Mouse (Mus musculus): ENCODE measurements at regions not wholly inside any gene's neighbourhood (a gene's known extent, or its start where the extent isn't known, plus 50 kb on each side); places are given as distances from the start of the nearest gene placed in this dataset.

DNA sequence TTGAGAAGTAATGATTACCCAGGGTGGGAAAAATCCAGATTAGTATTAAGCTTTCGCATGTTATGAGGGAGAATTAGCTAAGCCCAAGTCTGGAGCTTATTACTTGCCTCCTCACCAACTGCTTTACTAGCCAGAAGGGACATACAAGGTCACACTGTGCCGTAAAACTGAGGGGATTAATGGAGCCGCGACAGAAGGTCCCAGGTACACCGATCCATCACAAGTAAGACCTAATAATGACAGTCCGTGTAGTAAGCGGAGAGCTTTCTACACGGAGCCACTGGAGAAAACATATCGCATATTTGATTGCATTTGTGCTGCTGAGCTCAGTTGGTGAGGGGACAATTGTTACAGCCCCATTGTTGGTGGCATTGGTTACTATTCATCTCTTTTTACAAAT lies 133.1 kb upstream of the Sfrp2 start:
- in situ Hi-C loops (cut with MboI; ENCODE audit: low pct_unique_long_range_greater_than_20kb in 1 of 2, low sequenced_read_pairs in 2 of 2, unreplicated experiment in 1 of 2), result no loop called here

DNA sequence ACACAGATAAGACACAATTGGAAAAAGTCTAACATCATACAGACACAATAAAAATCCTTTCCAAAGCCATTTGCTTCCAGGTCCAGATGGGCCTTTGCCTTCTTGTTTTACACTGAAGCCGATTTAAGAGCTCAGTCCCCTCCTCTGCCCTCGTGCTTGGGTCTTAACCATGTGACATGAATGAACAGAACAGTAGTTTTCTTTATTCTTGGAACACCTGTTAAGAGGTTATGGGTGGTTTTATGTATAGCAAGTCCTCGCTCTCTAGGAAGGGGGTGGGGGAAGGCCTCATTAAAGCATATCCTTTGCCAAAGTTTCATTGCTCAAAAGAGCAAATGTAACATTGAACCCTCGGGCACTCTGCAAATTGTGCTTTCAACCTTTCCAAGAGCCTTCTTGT lies 125.7 kb upstream of the Sfrp2 start:
- in situ Hi-C loops (cut with MboI; ENCODE audit: low pct_unique_long_range_greater_than_20kb in 1 of 2, low sequenced_read_pairs in 2 of 2, unreplicated experiment in 1 of 2), result no loop called here

DNA sequence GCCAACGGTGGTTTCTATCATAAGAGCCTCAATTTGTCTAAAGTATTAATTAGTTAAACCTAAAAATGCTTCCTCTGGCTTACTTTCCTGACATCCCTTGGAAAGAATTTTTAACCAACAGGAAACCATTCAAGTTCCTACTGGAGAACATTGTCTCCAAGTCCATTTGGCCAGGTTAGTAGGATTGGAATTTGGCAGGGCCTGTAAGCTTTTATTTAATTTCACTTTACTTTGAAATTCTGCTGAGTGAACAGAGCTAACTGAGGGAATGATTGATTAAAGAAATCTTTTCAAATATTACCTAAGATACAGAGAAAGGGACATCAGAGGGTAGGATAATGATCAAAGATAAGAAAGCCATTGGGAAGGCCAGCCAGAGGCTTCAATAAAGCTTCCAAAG lies 102.4 kb upstream of the Sfrp2 start:
- in situ Hi-C loops (cut with MboI; ENCODE audit: low pct_unique_long_range_greater_than_20kb in 1 of 2, low sequenced_read_pairs in 2 of 2, unreplicated experiment in 1 of 2), result no loop called here

- in situ Hi-C loops (cut with MboI; ENCODE audit: low pct_unique_long_range_greater_than_20kb in 1 of 2, low sequenced_read_pairs in 2 of 2, unreplicated experiment in 1 of 2), result loop anchor here in 1 of 2 experiments (25.0 kb wide), 1 partner anchor 164 kb away; no protein-coding TSS in a partner anchor
These were observed 90.0 kb upstream of the Sfrp2 start for GRCm38 (mm10) chr3:83676147-83676546.

DNA sequence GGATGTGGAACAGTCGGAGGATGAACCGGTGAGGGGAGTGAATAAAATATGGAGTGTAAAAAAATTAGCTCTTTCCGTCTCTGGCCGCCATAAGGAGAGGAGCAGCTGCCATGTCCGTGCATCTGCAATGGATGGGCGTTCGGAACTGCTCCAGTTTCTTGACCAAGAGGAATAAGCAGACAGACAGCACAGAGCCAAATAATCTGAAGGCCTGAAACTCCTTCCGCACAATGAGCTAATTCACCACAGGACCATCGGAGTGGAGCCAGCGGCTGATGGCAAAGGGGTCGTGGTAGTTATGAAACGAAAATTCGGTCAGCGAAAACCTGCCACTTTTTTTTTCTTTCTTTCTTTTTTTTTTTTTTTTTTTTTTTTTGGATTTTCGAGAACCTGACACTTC lies 79.5 kb upstream of the Sfrp2 start:
- in situ Hi-C loops (cut with MboI; ENCODE audit: low pct_unique_long_range_greater_than_20kb in 1 of 2, low sequenced_read_pairs in 2 of 2, unreplicated experiment in 1 of 2), result loop anchor here in 1 of 2 experiments (25.0 kb wide), 1 partner anchor 174 kb away; no protein-coding TSS in a partner anchor

- in situ Hi-C loops (cut with MboI; ENCODE audit: low pct_unique_long_range_greater_than_20kb in 1 of 2, low sequenced_read_pairs in 2 of 2, unreplicated experiment in 1 of 2), result loop anchor here in 1 of 2 experiments (25.0 kb wide), 1 partner anchor 175 kb away; no protein-coding TSS in a partner anchor
These were observed 78.6 kb upstream of the Sfrp2 start for GRCm38 (mm10) chr3:83687503-83687902.

GRCm38 (mm10) chr3:83689068-83689976 lies 76.8 kb upstream of the Sfrp2 start:
- in situ Hi-C loops (cut with MboI; ENCODE audit: low pct_unique_long_range_greater_than_20kb in 1 of 2, low sequenced_read_pairs in 2 of 2, unreplicated experiment in 1 of 2), result loop anchor here in 1 of 2 experiments (25.0 kb wide), 1 partner anchor 177 kb away; no protein-coding TSS in a partner anchor

DNA sequence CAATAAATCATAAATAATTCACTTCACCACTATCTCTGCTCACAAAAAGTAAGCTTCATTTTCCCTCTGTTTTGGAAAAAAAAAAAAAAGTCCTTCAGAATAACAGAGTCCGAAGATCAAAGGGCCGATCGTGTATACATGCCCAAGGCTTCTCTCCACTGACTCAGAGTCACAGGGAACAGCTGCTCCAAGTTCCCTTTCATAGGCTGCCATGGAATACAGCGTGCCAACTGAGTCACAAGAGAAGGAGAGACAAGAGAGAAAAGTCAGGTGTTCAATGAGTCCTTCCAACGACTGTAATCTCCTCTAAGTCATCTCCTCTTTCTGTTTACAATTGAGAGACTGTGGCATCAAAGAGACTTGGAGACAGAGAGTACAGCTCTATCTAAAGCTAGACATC lies 71.6 kb upstream of the Sfrp2 start:
- in situ Hi-C loops (cut with MboI; ENCODE audit: low pct_unique_long_range_greater_than_20kb in 1 of 2, low sequenced_read_pairs in 2 of 2, unreplicated experiment in 1 of 2), result loop anchor here in 1 of 2 experiments (25.0 kb wide), 1 partner anchor 182 kb away; no protein-coding TSS in a partner anchor

GRCm38 (mm10) chr3:83699751-83700150 lies 66.4 kb upstream of the Sfrp2 start:
- in situ Hi-C loops (cut with MboI; ENCODE audit: low pct_unique_long_range_greater_than_20kb in 1 of 2, low sequenced_read_pairs in 2 of 2, unreplicated experiment in 1 of 2), result loop anchor here (10.0 to 25.0 kb wide), 3 partner anchors 187 to 395 kb away; no protein-coding TSS in a partner anchor

DNA sequence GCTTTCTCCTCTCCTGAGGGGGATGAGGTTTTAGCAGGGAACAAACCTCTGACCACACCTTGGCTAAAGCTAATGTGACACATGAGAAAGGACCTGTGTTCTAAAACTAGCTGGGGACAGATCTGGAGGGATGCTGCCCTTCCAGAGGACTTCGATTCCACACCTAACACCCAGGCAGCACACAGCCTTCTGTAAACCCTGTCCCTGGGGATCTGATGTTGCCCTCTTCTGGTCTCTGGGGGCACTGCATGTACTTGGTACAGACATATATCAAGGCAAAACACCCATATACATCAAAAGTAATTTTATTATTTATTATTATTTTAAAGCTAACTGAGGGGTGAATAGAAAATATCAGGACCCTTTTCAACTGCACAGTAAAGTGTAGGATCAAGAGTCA lies 65.0 kb upstream of the Sfrp2 start:
- in situ Hi-C loops (cut with MboI; ENCODE audit: low pct_unique_long_range_greater_than_20kb in 1 of 2, low sequenced_read_pairs in 2 of 2, unreplicated experiment in 1 of 2), result loop anchor here (10.0 kb wide), 2 partner anchors 196 to 396 kb away; no protein-coding TSS in a partner anchor

GRCm38 (mm10) chr3:83704559-83704958 lies 61.6 kb upstream of the Sfrp2 start:
- in situ Hi-C loops (cut with MboI; ENCODE audit: low pct_unique_long_range_greater_than_20kb in 1 of 2, low sequenced_read_pairs in 2 of 2, unreplicated experiment in 1 of 2), result loop anchor here (10.0 kb wide), 2 partner anchors 200 to 400 kb away; no protein-coding TSS in a partner anchor

DNA sequence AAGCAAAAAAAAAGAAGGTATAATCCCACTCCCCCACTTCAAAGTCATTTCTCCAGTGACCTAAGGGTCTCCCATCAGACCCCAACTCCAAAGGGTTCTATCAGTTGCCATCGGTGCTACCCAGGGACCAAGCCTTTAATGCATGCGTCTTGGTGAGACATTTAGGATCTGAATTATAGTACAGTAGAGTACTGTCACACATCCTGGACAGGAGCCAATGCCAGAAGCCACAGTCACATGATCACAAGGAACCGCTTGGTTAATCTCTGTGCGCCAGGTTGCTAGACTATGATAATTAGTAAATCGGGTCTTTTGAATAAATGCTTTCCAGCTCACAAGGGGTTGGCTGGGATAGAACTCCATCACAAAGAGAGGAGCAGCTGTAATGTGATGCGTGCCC lies 60.9 kb upstream of the Sfrp2 start:
- in situ Hi-C loops (cut with MboI; ENCODE audit: low pct_unique_long_range_greater_than_20kb in 1 of 2, low sequenced_read_pairs in 2 of 2, unreplicated experiment in 1 of 2), result loop anchor here (10.0 kb wide), 2 partner anchors 200 to 400 kb away; no protein-coding TSS in a partner anchor

DNA sequence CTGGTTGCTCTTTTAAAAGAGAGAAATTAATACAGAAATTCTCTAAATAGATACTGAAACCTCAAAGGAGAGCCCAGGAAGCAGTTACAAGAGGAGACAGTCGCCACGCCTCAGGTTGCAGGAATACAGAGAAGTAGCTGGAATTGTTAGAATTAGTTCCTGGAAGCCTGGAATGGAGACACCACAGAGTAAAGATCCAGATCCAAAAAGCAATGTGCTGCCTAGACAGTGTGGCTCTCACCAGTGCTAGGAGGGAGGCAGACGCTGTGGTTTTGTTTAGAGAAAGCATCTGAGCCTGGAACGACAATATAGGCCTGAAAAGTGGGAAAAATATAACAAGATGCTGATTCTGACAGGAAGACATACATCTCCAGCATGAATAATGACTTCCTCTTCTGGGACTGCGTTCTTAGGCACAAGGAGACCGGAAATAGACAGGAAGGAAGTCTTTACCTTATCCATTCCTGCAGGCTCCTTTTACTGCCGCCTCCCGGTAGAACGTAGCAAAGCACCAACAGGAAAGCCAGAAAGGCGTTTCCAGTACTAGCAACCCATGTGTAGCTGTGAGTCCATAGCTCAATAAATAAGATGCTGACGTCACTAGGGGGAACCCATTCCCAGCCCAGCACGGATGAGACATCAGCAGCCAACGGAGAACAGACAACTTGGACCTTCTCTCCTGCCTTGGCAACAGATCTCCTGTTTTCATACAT lies 59.4 kb upstream of the Sfrp2 start:
- in situ Hi-C loops (cut with MboI; ENCODE audit: low pct_unique_long_range_greater_than_20kb in 1 of 2, low sequenced_read_pairs in 2 of 2, unreplicated experiment in 1 of 2), result loop anchor here (10.0 kb wide), 2 partner anchors 202 to 402 kb away; no protein-coding TSS in a partner anchor

- in situ Hi-C loops (cut with MboI; ENCODE audit: low pct_unique_long_range_greater_than_20kb in 1 of 2, low sequenced_read_pairs in 2 of 2, unreplicated experiment in 1 of 2), result loop anchor here (10.0 kb wide), 2 partner anchors 202 to 402 kb away; no protein-coding TSS in a partner anchor
These were observed 58.8 kb upstream of the Sfrp2 start for GRCm38 (mm10) chr3:83707278-83707677.

DNA sequence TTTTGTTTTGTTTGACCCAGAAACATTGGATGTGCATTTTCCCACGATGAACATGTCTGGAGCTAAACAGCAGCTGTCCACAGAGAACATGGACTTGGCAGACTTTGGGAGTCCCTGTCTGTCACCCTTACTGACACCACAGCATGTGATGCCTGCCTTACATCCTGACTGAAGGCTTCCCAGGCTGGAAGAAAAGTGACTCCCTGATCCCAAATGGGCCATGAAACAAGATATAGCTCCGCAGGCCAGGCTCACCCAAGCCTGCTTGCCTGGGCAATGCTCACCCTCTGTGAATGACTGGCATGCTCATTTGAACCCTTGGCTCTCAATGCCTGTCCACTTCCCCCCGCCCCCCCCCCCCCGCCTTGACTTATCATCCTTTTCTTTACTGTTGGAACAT lies 57.1 kb upstream of the Sfrp2 start:
- in situ Hi-C loops (cut with MboI; ENCODE audit: low pct_unique_long_range_greater_than_20kb in 1 of 2, low sequenced_read_pairs in 2 of 2, unreplicated experiment in 1 of 2), result loop anchor here (10.0 kb wide), 2 partner anchors 204 to 404 kb away; no protein-coding TSS in a partner anchor

- in situ Hi-C loops (cut with MboI; ENCODE audit: low pct_unique_long_range_greater_than_20kb in 1 of 2, low sequenced_read_pairs in 2 of 2, unreplicated experiment in 1 of 2), result loop anchor here (10.0 kb wide), 2 partner anchors 205 to 405 kb away; no protein-coding TSS in a partner anchor
These were observed 56.6 kb upstream of the Sfrp2 start for GRCm38 (mm10) chr3:83709531-83709930.

DNA sequence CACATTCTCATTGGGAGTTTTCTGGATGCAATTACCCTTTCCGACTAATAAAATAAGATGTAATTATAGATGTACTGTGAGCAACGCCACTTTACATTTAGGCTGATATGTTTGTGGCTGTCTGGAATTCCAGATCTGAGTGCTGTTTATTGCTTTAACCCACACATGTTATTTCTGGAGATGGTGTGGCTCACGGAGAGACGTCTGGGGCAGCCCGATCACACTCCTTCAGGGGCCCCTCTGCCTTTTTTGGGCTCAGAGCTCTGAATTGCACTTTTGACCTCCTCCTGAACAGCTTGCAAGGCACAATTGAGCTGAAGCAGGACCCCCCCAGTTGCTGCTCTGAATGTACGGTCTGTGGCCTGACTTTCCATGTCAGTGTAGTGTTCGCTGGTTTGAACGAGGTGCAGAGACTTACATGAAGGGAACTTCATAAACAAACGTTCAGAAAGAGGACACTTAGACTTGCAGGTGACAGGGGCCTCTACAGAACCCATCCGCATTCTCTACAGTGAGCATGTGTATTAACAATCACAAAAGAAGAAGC lies 55.1 kb upstream of the Sfrp2 start:
- in situ Hi-C loops (cut with MboI; ENCODE audit: low pct_unique_long_range_greater_than_20kb in 1 of 2, low sequenced_read_pairs in 2 of 2, unreplicated experiment in 1 of 2), result no loop called here

- in situ Hi-C loops (cut with MboI; ENCODE audit: low pct_unique_long_range_greater_than_20kb in 1 of 2, low sequenced_read_pairs in 2 of 2, unreplicated experiment in 1 of 2), result no loop called here
These were observed 53.8 kb upstream of the Sfrp2 start for GRCm38 (mm10) chr3:83712355-83712754.

Data from mouse embryonic stem cell (cell line).